Mouse (Mus musculus) liver, postnatal 0 days (tissue): ENCODE measurements around the gene Spx.

Experiments
- CTCF ChIP-seq: sonication (generic); IDR thresholded peaks from 2 replicates; pipeline ENCODE4 v1.5.1; 2016; ENCODE audit warnings: antibody characterized with exemption, low read depth
- EP300 ChIP-seq: IDR thresholded peaks from 2 replicates; pipeline ENCODE4 v1.6.1; 2016; ENCODE audit warnings: antibody characterized with exemption, low read depth, mild to moderate bottlenecking

DNA sequence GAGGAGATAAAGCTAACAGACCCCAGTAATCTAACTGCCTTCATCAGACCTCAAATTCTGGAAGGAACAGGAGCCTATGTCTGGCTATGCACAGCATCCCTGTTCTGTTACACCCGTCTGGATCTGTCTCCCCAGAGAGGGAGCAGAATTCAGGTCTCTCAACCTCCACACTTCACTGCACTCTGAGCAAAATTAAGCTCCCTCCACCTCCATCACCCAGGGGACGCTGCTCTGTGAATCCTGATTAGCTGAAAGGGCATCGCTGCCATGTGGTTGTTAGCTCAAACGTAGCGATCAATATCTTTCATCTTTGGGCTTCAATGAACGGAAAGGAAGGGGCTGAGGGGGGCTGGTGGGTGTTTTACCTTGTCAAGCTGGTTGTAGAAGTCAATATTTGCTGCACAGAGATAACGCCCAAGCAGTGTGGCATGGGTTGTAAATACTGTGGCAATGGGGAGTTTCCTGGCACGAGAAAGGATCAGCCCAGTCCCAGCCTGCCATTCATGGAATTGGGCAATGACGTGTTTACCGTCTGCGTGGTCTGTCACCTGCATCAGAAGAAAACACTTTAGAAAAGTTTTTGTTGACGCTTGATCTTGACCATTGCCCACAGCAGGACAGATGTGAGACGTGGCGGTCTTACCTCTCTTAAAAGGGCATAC is 45.9 kb downstream of the Spx start:
- TF ChIP-seq CTCF (0 out of 2 replicates have a peak, but pooled peaks have one; percentile 7), EP300 (peak; percentile 51; the same call in 1 of the 2 replicates)
